Mouse (Mus musculus): ENCODE results near the gene Ace3. TPM values are rescaled to one million over a fixed set of nuclear protein-coding genes. Genes with fewer than 3 reads are reported as not detected.
"Not testable (repeated sequence)": the region's sequence is repeated elsewhere in the genome, so short reads cannot be mapped to it uniquely, and the experiment has no call there.

Gene Ace3
- total RNA-seq, 2 experiments from 2014 or later = not detected

DNA sequence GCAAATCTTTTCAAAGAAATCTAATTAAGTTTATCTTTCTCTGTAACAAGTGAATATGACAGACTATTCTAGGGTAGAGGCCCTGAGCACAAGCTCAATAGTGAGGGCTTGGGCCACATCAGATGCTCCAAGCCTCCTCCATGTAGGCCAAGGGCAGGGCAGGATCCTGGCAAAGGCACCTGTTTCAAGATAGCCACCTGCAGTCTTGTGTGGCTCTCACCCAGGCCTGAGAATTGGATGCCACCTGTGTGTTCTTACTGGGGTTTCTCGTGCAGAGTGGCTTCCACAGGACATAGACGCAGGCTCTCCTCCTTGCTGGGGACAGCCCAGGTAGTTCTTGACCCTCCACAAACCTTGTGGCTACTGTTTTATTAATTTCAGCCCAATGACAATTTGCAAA, 16.2 kb upstream of the Ace3 start:
- no peak for DNase-seq (ENCODE audit: low spot score in 2 of 2)

DNA sequence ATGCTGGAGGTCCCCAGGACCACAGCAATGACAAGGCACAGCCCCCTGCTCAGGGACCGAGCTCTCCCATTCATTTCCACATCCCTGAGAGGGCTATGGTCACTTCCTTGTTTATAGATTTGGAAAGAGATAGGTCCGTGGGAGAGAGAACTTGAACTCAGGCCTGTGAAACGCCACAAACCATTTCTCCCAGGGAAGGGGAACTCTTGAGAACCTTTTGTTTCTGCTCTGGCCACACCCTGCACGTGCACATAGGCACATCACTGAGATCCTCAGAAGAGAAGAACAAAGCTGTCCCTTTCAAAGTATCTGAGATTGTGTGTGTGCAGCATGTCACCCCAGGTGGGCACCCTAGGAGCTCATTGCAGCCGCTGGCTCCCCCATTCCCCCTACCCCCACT, 15.8 kb upstream of the Ace3 start:
- no peak for DNase-seq (ENCODE audit: low spot score in 2 of 2)

DNA sequence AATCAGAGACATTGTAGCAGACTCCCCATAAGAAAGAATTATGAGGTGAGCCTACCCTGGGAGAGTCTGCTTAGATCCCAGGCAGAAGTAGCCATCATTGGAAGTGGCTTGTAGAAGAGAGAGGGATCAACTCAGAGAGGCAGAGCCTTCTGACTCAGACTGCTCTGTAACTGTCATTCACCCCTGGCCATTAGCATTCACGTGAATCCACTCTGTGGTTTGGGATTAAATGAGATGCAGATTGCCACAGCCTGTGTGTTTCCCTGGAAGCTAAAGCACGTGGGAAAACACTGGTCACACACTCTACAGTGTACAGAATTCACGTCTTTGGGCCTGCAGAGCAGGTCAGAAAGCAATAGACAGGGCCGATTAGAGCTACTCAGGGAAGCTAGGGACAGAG, 10.0 kb upstream of the Ace3 start:
- no peak for DNase-seq (ENCODE audit: low spot score in 2 of 2)

DNA sequence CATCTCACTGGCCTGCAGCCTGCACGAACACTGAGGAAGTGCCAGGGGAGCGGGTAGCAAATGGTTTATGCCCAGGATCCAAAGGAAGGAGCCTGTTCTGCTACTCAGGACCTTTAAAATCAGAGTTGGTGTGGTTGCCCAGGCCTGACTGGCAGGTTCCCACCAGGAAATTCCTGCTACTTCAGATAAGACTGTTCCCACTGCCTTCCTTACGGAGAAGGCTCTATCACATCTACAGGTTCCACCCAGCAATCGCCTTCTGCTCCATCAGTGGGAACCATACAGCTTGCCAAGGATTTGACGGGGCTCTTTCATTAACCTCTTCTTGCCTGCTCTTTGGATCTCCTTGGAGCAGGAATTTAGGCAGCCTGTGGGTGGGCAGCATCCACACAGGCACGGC, 7.0 kb upstream of the Ace3 start:
- no peak for DNase-seq (ENCODE audit: low spot score in 2 of 2)

DNA sequence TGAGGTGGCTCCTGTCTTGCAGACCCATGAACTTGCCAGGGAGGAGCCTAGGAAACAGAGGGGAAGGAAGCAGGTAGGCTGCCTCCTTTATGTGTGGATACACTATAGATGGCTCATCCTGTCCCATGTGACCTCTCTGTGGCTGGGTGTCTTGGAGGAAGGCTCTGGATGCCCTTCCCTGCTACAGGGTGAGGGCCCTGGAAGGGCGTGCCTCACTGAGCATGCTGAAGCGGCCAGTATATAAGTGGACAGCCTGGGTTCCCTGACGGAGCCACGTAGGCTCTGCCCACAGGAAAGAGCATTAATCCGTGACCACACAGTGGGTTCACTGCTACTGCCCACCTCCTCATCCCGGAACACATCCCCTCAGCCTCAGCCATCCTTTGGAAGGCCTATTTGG, 5.0 kb upstream of the Ace3 start:
- DNase-seq (ENCODE audit: low spot score in 2 of 2) = no peak

DNA sequence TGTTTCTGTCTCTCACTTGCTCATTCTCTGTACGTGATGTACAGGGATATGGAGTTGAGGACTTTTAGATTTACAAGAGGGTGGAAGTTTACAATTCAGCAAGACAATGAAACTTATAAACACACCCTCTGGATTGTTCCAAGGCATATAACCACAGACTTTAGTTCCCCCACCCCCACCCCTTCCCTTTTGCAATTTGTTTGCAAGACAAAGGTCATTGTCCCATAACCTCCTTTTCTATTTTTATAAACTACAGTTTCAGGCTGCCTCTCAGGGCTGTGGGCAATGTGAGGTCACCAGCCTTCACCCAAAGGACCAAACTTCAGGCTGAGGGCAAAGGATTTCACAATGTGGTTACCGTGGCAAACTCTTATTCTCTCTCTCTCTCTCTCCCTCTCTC, 4.2 kb upstream of the Ace3 start:
- no peak for DNase-seq (ENCODE audit: low spot score in 2 of 2)

DNA sequence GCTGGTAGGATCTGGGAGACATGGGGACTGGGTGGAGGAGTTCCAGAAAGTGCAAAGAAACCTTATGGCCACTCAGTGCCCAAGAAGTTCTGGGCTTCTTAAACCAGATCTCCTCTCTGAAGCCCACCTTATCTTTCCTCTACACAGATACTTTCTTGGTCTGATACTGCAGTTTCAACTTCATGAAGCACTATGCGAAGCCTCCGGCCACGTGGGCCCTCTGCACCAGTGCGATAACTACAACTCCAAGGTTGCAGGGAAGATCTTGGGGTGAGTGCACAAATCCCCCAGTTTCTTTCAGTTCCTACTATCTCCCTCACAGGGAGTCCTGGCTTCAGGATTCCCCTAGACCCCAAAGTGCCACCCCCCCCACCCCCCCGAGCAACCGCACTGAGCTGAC, 5.6 kb downstream of the Ace3 start:
- no peak for DNase-seq (ENCODE audit: low spot score in 2 of 2)

DNA sequence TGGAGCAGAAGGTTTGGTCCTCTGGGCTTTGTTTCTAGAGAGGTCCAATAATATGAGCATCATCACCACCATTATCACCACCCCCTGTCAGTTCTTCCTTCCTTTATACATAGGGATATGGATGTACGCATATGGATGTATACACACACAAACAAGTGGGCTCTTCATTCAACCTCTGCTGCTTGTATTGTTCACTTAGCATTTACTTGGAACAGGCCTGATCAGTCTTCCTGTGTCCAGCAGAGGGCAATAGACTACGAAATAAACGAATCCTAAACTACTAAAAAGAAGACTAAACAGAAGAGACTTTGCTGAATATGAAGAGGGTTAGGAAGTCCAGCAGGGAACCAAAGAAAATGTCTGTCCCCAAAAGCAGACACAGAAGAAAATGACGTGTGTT, 7.2 kb downstream of the Ace3 start:
- DNase-seq (ENCODE audit: low spot score in 2 of 2) = no peak

DNA sequence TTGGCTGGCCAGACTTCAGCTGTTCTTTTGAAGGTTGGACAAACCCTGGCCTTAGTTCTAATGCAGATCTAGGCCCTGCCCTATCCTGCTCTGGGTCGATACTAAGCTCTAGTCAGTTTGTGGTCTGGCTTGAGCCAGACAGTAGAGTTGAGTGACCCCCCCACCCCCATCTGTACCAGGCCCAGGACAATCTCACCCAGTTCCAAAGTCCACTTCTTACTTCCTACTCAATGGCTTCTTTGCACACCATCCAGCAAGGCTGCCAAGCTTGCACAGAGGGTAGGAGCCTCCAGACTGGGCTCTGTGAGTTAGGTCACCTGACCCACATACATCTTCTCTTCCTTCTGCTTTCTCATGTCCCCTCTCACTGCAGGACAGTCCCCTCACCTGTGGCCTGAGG, 10.1 kb downstream of the Ace3 start:
- no peak for DNase-seq (ENCODE audit: low spot score in 2 of 2)

DNA sequence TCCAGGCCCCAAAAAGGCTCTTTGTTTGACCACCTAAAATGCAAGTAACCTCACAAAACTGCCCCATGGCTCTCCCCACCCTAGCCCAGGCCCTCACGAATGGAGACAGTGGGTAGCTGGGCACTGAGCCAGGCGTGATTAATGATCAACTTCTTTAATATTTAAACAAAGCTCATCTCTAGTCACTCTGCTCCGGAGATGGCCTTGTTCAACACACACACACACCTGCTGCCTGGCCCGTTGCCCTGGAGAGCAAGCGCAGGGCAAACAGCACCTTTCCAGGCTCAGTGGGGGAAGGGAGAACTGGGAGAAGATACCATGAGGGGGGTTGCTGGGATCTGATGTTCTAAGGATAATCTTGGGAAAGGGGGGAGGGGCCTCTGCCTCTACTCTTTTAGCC, 11.5 kb downstream of the Ace3 start:
- no peak for DNase-seq (ENCODE audit: low spot score in 2 of 2)

DNA sequence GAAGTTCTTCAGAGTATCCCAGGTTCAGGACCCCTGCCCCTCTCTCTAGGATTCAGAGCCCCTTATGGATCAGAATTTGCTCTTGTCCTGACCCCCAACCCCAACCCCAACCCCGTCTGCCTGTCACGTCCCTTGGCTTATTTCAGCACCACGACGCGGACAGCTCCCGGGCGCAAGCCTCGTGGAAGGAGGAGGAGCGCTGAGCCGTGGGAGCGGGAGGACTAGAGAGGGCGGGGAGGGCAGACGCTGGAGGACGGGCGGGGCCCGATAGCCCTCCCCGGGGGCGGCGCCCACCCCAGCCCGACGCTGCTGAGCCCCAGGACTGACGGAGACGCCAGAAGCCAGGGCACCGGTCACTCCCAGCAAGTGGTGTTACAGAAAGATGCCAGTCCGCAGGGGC, 13.3 kb downstream of the Ace3 start, which contains the start of gene Kcnh6:
Kcnh6 (plus strand) TSS at position 304 of the 400 bp plus-strand sequence.
- peak; percentile 63 to 75 for DNase-seq (ENCODE audit: low spot score in 2 of 2)

DNA sequence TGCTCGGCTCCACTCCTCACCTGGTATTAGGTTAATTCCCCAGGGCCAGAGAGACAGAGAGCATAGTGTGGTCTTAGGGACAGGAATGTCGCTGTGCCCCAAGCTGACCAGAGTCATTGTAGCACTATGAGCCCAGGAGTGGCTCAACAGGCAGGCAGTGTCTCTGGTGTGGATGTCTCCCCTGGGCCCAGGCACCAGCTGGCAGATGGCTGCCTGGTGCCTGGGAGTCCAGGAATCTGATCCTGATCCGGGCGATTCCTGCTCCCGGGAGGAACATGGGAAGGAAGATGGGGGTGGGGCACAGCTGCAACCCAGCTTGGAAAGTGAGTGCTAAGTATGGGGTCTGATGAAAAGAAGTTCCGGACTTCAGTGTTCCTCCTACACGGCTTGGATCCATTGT, 18.2 kb downstream of the Ace3 start:
- DNase-seq (ENCODE audit: low spot score in 2 of 2) = no peak

DNA sequence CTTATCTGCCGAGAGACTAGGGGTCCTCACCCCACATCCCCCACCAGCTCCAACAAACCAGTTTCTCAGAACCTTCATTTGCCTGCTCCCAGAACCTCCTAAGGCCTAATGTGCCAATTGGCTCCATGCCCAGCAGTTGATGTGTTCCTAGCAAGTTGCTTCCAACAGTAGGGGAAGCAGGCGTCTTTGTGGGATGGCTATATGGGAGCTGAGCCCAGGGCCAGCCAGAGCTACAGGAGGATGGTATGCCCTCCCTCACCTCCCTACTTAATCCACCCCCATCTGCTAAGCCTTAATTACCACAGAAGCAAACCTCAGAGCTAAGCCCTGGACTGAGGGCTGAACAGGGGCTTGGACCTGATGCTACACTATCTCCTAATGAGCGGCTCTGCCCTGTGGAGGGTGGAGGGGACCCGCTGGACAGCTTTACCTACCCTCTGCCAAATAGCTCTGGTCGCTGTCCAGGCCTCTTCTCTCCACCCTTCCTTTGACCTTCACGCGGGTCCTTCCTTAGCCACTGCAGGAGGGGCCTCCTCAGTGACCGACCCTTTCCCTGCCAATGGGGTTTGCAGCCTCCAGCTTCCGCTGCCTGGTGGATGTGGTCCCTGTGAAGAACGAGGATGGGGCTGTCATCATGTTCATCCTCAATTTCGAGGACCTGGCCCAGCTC, 19.2 kb downstream of the Ace3 start:
- peak in 1 of 2 experiments; percentile 61 for DNase-seq (ENCODE audit: low spot score in 2 of 2)

DNA sequence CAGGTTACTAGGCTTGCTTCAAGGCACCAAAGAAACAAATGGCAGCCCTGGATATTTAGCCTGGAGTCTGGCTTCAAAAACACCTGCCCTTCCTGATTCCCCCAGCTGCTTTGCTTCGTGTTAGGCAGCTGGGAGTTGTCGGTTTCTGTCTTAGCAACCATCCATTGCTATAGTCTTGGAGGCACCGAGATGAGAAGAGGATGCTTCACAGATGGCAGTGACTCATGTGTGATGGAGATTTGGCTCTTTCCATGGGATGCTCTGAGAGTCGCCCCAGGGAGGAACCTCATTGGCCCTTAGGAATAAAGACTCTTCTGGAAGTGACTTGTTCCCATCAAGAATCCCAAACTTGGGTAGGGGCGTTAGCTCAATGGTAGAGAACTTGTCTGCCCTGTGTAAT, 22.0 kb downstream of the Ace3 start:
- DNase-seq (ENCODE audit: low spot score in 2 of 2) = no peak

DNA sequence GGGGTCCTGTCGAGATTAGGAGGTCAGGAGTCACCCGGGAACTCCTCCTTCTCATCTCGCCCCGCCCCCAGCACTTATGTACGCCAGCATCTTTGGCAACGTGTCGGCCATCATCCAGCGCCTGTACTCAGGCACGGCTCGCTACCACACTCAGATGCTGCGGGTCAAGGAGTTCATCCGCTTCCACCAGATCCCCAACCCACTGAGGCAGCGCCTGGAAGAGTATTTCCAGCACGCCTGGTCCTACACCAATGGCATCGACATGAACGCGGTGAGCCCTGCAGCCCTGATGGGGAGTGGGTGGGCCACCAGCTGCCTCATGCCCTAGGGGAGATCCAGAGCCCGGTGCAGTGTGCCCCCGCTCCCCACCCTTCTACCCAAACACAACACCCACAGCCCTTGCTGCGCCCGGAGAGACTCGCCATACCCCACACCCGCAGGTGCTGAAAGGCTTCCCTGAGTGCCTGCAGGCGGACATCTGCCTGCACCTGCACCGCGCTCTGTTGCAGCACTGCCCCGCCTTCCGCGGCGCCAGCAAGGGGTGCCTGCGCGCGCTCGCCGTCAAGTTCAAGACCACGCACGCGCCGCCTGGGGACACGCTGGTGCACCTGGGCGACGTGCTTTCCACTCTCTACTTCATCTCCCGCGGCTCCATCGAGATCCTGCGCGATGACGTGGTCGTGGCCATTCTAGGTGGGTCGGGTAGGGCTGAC, 25.7 kb downstream of the Ace3 start:
- no peak for DNase-seq (ENCODE audit: low spot score in 2 of 2)

DNA sequence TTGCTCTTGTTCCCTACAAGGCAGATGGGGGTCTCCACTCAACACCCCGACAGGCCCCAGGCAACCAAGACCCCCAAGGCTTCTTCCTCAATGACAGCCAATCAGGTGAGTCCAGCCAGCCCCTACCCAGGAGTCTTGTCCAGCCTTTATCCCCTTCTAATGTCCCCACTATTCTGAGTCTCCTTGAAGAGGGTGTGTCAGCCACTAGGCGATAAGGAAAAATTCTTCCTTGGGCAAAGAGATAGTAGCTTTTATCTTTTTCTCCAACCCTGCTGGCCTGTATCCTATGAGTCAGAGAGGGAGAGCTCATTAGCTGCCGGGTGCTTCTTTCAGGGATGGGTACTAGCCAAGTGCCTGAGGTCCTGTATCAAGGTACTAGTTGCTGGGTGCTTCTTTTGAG, 31.3 kb downstream of the Ace3 start:
- no peak for DNase-seq (ENCODE audit: low spot score in 2 of 2)

DNA sequence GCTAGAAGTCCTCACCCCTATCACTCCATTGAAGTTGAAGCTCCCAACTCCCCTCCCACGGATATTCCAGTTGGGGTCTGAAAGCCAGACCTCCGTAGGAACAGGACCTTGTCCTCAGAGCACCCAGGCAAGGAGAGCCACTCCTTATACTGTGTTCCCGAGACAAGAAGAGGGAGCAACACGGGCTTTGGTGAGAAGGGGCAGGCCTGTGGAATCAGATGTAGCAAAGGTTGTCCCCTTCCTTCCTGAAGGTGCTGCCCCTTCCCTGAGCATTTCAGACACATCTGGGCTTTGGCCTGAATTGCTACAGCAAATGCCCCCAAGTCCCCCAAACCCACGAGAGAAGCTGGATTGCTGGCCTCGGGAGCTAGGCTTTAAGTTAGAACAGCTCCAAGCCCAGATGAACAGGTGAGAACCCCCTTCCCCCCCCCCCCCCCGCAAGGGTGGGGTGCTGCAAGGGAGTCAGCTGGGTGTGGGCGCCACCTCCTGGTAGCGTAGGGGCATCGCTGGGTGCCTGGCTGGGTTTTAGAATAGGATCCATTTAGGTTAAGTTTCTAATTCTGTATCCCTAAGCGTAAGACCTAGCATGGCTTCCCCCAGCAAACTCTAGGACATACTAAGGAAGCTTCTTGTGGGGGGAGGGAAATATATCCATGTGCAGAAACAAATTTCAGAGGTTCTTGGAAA, 32.1 kb downstream of the Ace3 start:
- peak in 1 of 2 experiments; percentile 42 for DNase-seq (ENCODE audit: low spot score in 2 of 2)

DNA sequence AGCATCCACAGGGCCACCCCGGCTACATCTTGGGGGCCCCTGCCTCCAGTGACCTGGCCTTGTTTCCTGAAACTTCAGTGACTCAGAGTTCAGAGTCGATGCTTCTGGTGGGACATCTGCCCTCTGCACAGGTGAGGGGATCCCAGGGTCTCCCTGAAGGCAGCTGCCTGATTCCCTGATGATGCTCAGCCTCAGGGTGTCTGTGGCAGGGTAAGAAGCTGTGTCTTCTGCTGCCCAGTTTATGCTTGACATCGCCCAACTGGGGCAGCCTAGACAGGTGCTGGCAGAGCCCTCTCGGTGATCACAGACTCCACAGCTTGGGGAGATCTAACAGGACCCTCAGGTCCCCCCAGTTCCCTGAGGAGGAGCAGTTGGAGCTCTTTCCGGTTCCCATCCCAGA, 33.1 kb downstream of the Ace3 start:
- no peak for DNase-seq (ENCODE audit: low spot score in 2 of 2)

DNA sequence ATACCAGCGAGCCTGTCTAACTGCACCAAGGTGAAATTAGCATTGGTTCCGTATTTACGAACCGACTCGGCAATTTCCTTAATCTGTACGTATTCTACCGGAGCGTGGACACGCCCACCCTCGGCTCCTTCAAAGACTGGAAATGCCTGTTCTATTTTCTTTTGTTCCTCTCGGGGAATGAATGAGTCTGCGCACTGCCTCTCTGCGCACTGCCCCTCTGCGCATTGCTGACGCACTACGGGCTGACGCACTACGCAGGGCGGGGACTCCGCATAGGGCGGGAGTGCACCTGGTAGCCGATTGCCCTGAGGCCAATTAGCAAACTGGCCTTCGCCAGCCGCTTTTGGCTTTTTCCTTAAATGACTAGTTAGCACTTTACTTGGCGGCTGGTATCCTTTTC, 37.6 kb downstream of the Ace3 start:
- DNase-seq (ENCODE audit: low spot score in 2 of 2) = not testable (repeated sequence)

DNA sequence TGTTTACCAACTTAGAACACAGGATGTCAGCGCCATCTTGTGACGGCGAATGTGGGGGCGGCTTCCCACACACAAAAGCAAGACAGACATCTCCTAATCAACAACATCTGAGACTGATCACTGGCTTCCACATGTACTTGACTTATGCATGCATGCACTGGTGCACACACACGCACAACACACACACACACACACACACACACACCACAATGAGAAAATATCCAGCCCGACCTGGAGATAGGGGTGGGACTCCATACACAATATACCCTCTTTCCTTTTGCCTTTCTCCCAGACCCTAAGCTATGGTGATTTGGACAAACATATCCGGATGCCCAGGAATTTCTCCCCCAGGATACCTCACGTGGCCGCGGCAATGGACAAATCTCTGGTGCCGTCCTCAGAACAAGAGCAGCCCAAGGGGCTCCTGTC, 39.0 kb downstream of the Ace3 start:
- no peak for DNase-seq (ENCODE audit: low spot score in 2 of 2)

DNA sequence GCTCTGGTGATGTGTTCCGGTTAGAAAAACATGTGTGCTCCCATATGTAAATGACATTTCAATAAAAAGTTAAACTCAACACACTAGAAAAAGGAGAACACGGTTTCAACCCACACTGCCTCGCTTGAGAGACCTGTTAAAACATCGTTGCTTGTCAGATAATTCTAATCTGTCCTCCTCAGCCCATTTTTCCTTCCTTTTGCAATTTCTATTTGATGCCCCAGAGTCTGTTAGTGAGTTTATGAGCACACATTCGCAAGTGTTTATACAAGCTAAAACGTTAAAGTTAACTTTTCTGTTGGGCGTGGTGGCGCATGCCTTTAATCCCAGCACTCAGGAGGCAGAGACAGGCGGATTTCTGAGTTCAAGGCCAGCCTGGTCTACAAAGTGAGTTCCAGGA, 40.5 kb downstream of the Ace3 start:
- no peak for DNase-seq (ENCODE audit: low spot score in 2 of 2)
